Mouse (Mus musculus) ES-Bruce4 (cell line): ENCODE data around the gene Oxct2a.

Source experiments
- CTCF ChIP-seq: IDR thresholded peaks from one replicate; pipeline ENCODE4 v1.8.1; 2011; ENCODE audit warnings: low read depth, low read length
- EP300 ChIP-seq: IDR thresholded peaks from 2 replicates; pipeline ENCODE4 v1.6.1; 2011; ENCODE audit warnings: low read depth, low read length; ENCODE audit not compliant: insufficient read depth
- POLR2A ChIP-seq: IDR thresholded peaks from one replicate; pipeline ENCODE4 v1.8.1; 2011; ENCODE audit warnings: low read length; ENCODE audit not compliant: insufficient read depth

DNA sequence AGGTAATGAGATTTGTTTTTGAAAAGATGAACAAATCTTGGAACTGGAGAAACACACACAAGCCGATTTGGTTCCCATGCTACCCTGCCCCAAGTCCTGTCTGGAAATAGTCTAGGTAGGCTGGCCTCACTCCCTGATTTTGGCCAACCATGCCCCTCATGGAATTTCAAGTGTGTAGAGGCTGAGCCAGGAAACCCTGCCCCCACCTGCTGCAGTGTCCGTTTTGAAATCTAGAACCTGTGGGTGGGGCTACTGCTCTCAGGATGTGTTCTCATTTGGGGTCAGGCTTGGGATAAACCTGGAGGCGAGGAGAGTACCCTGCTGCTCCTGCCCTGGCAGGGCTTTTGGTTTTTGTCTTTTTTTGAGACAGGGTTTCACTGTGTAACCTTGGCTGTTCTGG lies 15.1 kb downstream of the Oxct2a start:
- TF ChIP-seq CTCF (no peak), POLR2A (no peak), EP300 (no peak)
